Mouse (Mus musculus): ENCODE results near the gene Ppp1r15b. TPM values are rescaled to one million over a fixed set of nuclear protein-coding genes. Genes with fewer than 3 reads are reported as not detected.

The Ppp1r15b gene
- 60.8 and 63.8 TPM in 2 replicates for polyA plus RNA-seq (2016; fragmentation: Nextera tagmentation; extraction: Ambion mirVana)

DNA sequence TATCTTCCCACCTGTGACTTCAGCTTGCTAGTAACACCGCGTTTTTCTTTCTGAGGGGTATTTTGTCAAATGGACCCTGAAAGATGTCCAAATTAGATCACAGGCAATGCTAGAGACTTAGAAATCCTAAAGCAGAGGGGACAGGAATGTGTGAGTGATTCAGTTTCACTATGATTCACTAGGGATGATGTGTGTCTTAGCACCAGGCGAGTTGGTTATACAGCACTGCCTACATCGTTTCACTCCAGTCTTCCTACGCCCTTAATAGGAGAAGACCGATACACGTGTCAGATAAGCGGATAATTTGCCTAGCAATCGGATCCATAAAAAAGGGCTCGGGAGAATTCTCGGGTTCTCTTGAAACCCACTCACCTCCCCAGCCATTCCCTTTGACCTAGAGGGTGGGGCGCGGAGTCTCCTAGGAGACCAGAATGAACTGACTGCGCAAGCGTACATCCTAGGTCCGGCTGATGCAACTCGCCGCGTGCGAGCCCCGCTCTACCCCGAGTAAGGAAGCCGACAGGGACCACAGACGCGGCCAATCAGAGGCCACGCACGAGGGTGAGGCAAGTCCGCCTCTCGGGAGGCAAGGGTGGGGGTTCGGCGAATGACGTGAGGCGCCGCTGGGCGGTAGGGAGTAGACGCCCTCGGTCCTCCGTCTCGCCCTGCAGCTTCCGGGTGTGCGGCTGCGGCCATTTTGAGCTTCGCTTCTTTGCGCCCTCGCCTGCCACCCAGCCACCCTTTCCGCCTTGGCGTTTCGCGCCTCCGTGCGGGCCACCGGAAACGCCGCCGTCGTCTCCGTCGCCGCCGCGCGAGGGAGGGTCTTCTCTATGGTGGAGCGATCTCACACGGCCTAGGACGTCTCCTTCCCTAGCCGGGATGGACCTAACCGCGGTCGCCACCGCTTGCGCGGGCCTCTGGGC lies at the start of gene Ppp1r15b:
TSS of gene Ppp1r15b (plus strand) at position 506 of the 923 bp plus-strand sequence.
- ATAC-seq: peak; percentile 96
- Histone ChIP-seq H3K4me1 (peaks cover 46% of the 10 kb centered on the region), H3K4me2 (peak within 1 kb of the TSS; percentile 81), H3K36me3 (peaks cover 40% of the 10 kb centered on the region), H3K27me3 (replicated peaks) (no peaks in the 10 kb centered on the region), H3K9ac (peak within 1 kb of the TSS; percentile 99), H3K27ac (peak within 1 kb of the TSS; percentile 99), H3K9me3 (replicated peaks) (no peaks in the 10 kb centered on the region), H3K4me3 (peak within 1 kb of the TSS; percentile 100)
- under 1% methylated on average over 72 of the region's 72 CpGs for WGBS (ENCODE audit: insufficient replicate concordance)

DNA sequence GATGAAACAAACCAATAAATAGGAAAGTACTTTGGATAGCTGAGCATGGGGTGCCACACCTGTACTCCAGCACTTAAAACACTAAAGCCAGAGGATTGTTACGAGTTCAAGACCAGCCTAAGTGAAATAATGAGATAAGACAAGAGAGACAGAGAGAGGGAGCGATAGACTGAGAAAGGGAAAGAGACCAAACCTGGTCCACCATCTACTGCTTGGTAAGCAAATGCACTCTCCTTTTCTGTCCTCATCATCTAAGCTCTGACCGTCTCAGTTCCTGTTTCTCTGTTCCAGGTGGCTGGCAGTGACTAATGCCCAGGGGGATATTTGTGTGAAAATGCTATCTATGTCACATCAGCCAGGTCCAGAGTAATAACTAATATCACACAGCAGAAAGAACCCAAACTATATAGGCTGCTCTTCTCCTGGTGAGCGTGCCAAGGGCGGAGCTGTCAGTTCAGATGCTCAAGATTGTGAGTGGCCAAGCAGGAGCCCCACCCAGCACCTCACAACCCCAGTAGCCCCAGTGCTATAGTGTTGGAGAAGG lies 47.9 kb upstream of the Ppp1r15b start:
- Histone ChIP-seq H3K27ac (no peak overlapping the region), H3K4me1 (peaks cover 27% of the 10 kb centered on the region), H3K36me3 (0 out of 2 replicates have a peak, but pooled peaks cover 6% of the 10 kb centered on the region), H3K27me3 (replicated peaks) (peaks cover 16% of the 10 kb centered on the region; the same call in 1 of the 2 replicates), H3K9ac (no peak overlapping the region), H3K4me2 (peak overlapping the region; percentile 52; the same call in 1 of the 2 replicates), H3K4me3 (no peak overlapping the region), H3K9me3 (replicated peaks) (no peaks in the 10 kb centered on the region)
- peak; percentile 57 for ATAC-seq
- 57% methylated on average over 5 of the region's 5 CpGs for WGBS (ENCODE audit: insufficient replicate concordance)

DNA sequence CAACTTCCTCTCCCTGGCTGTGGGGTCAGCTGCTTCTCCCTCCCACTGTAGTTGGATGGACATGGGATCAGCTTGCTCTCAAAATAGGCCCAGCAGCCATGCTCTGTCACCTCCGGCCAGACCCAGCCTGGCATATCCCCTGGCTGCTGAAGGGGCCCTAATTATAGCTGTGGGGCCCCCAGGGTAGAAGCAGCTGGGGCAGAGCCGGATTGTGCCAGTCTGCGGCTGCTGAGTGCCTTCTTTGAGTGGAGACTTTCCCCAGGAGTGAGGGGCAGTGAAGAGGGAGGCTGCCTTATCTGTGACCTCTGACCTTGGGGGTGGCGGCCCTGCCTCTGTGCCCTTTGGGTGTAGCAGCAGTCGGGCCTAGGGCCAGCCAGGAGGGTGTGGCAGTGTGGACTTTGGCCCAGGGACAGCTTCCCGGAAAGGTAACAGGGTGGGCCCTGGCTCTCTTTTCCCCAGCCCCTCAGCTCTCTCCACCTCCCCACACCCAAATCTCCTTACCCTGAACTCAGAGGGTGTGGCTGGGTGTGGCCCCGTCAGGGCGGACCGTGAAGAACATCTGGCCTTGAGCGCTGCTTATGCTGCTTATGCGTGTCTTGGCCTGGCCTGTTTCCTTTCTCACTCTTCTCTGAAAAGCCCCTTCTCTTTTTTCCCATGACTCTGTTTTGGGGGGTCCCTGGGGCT lies 46.9 kb upstream of the Ppp1r15b start:
- peaks cover 9% of the 10 kb centered on the region; the same call in 1 of the 2 replicates for H3K27me3 ChIP-seq (replicated peaks)
- H3K4me2 ChIP-seq: peak overlapping the region; percentile 52
- peak overlapping the region; percentile 41; the same call in 1 of the 2 replicates for H3K27ac ChIP-seq
- ATAC-seq: peak; percentile 79
- no peaks in the 10 kb centered on the region for H3K9me3 ChIP-seq (replicated peaks)
- H3K4me3 ChIP-seq: no peak overlapping the region
- peak overlapping the region; percentile 19; the same call in 1 of the 2 replicates for H3K9ac ChIP-seq
- H3K4me1 ChIP-seq: peaks cover 27% of the 10 kb centered on the region
- 36% methylated on average over 11 of the region's 11 CpGs for WGBS (ENCODE audit: insufficient replicate concordance)
- H3K36me3 ChIP-seq: 0 out of 2 replicates have a peak, but pooled peaks cover 6% of the 10 kb centered on the region

DNA sequence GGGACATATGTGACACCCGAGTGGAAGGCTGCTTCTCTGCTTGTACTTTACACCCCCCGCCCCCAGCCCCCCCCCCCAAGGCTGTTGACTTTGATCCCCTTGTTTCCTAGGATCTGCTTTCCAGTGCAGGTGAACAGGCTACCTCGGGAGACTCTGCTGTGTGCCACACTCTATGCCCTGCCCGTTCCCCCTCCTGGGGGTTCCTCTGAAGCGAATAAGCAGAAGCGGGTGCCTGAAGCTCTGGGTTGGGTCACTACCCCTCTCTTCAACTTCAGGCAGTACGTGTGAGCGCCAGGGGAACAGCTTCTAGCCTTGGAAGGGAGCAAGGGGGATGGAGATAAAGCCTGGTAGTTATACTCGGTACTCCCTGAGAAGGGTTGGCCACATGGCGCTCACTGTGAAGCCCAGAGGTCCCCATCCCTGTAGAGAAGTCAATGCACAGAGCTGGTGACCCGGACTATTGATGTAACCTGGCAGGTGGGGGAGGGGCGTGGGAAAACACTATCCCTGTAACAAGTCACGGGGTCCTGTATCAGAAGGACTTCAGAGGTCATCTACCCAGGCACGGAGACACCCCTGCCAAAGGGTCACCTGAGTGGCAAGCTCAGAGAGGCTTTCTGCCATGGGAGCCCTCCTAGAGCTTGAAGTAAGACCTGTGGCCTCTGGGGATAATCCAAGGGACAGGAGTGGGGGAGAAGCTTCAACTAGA lies 46.1 kb upstream of the Ppp1r15b start:
- 63% methylated on average over 14 of the region's 14 CpGs for WGBS (ENCODE audit: insufficient replicate concordance)
- peak overlapping the region; percentile 52 for H3K4me2 ChIP-seq
- no peak overlapping the region for H3K27ac ChIP-seq
- H3K36me3 ChIP-seq: 0 out of 2 replicates have a peak, but pooled peaks cover 6% of the 10 kb centered on the region
- no peak for ATAC-seq
- H3K27me3 ChIP-seq (replicated peaks): 0 out of 2 replicates have a peak, but pooled peaks cover 5% of the 10 kb centered on the region
- H3K4me1 ChIP-seq: peaks cover 27% of the 10 kb centered on the region
- H3K4me3 ChIP-seq: no peak overlapping the region
- H3K9me3 ChIP-seq (replicated peaks): no peaks in the 10 kb centered on the region
- peak overlapping the region; percentile 19; the same call in 1 of the 2 replicates for H3K9ac ChIP-seq

DNA sequence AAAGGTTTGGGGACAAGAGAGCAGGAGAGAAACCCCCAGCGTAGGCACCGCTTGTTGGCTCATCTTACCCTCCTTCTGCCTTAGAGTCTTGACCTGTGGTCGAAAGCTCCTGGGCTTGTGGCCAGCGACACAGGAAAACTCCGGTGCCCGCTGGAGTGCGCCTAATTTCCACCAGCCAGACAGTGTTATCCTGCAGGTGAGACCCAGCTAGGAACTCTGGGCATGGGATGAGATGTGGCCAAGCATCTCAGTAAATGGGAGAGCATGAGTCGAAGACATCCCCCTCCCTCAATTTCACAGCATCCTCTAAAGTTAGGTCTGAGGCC lies 45.6 kb upstream of the Ppp1r15b start:
- 87% methylated on average over 8 of the region's 8 CpGs for WGBS (ENCODE audit: insufficient replicate concordance)
- H3K27me3 ChIP-seq (replicated peaks): 0 out of 2 replicates have a peak, but pooled peaks cover 5% of the 10 kb centered on the region
- H3K36me3 ChIP-seq: 0 out of 2 replicates have a peak, but pooled peaks cover 7% of the 10 kb centered on the region
- no peak overlapping the region for H3K9ac ChIP-seq
- H3K9me3 ChIP-seq (replicated peaks): no peaks in the 10 kb centered on the region
- peaks cover 27% of the 10 kb centered on the region for H3K4me1 ChIP-seq
- H3K4me2 ChIP-seq: no peak overlapping the region
- no peak overlapping the region for H3K4me3 ChIP-seq
- H3K27ac ChIP-seq: no peak overlapping the region
- ATAC-seq: no peak

DNA sequence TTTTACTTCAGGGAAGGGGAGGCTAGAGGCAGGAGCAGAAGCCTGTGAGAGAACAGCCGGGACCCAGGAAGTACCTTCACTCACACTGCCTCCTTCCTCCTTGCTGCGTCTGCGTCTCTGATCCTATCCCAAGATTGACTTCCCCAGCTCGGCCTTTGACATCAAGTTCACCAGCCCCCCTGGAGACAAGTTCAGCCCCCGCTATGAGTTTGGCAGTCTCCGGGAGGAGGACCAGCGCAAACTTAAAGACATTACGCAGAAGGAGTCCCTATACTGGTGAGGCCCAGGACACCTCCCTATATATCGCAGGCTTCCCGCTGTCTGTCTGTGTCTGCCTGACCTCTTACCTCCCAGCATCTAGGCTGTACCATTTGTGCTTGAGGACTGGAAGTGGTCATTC lies 44.1 kb upstream of the Ppp1r15b start:
- Histone ChIP-seq H3K9me3 (replicated peaks) (no peaks in the 10 kb centered on the region), H3K4me3 (no peak overlapping the region), H3K27me3 (replicated peaks) (no peaks in the 10 kb centered on the region), H3K4me2 (no peak overlapping the region), H3K36me3 (0 out of 2 replicates have a peak, but pooled peaks cover 7% of the 10 kb centered on the region), H3K27ac (no peak overlapping the region), H3K9ac (no peak overlapping the region), H3K4me1 (peaks cover 27% of the 10 kb centered on the region)
- WGBS (ENCODE audit: insufficient replicate concordance): 77% methylated on average over 10 of the region's 10 CpGs
- ATAC-seq: no peak

DNA sequence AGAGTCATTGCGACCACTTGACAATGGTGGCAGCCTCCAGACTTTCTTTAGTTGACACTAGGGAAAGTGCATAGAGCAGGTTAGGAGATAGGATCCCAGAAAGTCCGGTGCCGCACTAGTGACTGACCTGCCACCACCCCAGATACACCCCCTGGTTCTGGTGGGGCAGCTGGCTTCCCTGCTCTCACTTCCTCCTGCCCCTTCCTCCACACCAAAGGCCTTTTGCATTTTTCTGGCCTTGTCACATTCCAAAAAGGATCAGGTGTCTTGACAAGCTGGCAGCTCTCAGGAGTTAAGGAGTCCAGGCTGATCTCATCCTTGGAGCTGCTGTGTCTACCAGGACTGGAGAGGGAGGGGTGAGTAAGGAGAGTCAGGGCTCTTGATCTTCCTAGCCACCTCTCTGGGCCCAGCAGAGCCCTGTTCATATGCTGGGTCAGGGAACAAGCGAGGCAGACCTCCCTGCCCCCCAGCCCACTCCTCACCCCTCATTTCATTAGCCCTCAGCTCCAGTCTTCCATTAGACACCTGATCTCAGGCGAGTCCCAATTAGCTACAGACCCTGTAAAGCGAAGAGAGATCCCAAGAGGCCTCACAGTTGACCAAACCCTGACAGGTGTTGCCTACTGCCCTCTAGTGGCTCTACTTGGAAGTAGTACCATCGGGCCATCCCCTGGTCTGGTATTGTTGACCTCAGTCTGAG lies 43.6 kb upstream of the Ppp1r15b start:
- Histone ChIP-seq H3K9me3 (replicated peaks) (no peaks in the 10 kb centered on the region), H3K4me3 (no peak overlapping the region), H3K4me2 (no peak overlapping the region), H3K36me3 (0 out of 2 replicates have a peak, but pooled peaks cover 6% of the 10 kb centered on the region), H3K27ac (no peak overlapping the region), H3K27me3 (replicated peaks) (no peaks in the 10 kb centered on the region), H3K4me1 (peaks cover 27% of the 10 kb centered on the region), H3K9ac (no peak overlapping the region)
- 0 out of 2 replicates have a peak, but pooled peaks have one; percentile 30 for ATAC-seq
- 47% methylated on average over 7 of the region's 7 CpGs for WGBS (ENCODE audit: insufficient replicate concordance)

DNA sequence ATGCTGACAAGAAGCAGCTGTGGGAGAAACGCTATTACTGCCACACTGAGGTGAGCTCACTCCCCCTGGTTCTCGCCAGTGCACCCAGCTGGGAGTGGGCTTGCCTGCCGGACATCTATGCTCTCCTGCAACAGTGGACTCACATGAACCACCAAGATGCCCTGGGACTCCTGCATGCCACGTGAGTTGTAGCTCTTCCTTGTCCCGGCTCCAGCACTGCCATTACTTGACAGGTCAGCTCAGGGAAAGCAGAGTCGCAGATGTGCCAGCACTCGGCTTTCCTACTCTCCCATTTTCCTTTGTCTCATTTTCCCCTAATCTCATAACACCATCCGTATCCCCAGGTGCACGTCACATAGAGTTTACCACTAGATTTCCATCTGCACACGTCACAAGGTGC lies 42.7 kb upstream of the Ppp1r15b start:
- Histone ChIP-seq H3K9ac (no peak overlapping the region), H3K27me3 (replicated peaks) (no peaks in the 10 kb centered on the region), H3K9me3 (replicated peaks) (no peaks in the 10 kb centered on the region), H3K27ac (no peak overlapping the region), H3K36me3 (0 out of 2 replicates have a peak, but pooled peaks cover 4% of the 10 kb centered on the region), H3K4me2 (no peak overlapping the region), H3K4me3 (no peak overlapping the region), H3K4me1 (peaks cover 23% of the 10 kb centered on the region)
- 78% methylated on average over 10 of the region's 10 CpGs for WGBS (ENCODE audit: insufficient replicate concordance)
- ATAC-seq: no peak

DNA sequence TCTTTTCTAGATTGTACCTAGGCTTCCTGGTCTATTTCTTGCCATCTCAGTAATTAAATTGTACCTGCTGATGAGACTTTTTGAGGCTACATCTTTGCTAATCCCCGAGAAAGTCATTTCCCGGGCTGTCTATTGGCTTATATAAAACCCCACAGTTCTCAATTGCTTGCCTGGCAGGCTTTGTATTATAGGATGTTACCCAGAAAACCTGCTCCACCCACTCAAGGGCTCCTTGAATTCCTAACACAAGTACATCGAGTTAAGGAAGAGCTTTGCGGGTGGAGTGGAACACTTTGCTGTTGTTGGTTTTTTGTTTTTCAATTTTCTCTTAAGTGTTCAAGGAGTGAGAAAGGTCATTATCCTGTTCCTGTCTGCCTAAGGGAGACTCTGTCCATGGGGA lies 41.5 kb upstream of the Ppp1r15b start:
- Histone ChIP-seq H3K4me1 (peaks cover 11% of the 10 kb centered on the region), H3K9ac (no peak overlapping the region), H3K9me3 (replicated peaks) (no peaks in the 10 kb centered on the region), H3K27me3 (replicated peaks) (no peaks in the 10 kb centered on the region), H3K36me3 (0 out of 2 replicates have a peak, but pooled peaks cover 4% of the 10 kb centered on the region), H3K4me2 (no peak overlapping the region), H3K4me3 (no peak overlapping the region), H3K27ac (no peak overlapping the region)
- 86% methylated on average over 4 of the region's 4 CpGs for WGBS (ENCODE audit: insufficient replicate concordance)
- no peak for ATAC-seq

DNA sequence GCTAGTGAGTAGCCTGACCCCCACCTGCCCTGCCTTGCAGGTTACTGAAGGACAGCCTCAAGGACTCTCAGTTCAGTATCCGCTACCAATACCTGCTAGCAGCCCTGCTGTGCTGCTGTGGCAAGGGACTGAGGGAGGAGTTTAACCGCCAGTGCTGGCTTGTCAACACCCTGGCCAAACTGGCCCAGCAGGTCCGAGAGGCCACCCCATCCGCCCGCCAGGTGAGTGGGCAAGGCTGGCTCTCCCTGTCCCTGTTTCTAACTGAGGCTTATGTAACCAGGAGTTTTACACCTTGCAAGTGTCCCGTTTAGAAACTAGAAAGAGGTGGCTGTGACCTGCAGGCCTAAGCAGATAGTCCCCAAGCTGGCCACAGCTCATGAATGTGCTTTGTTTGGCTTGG lies 40.3 kb upstream of the Ppp1r15b start:
- Histone ChIP-seq H3K27me3 (replicated peaks) (no peaks in the 10 kb centered on the region), H3K4me1 (peaks cover 3% of the 10 kb centered on the region; the same call in 1 of the 2 replicates), H3K4me2 (no peak overlapping the region), H3K9me3 (replicated peaks) (no peaks in the 10 kb centered on the region), H3K36me3 (0 out of 2 replicates have a peak, but pooled peaks cover 4% of the 10 kb centered on the region), H3K27ac (no peak overlapping the region), H3K4me3 (no peak overlapping the region), H3K9ac (no peak overlapping the region)
- 72% methylated on average over 6 of the region's 6 CpGs for WGBS (ENCODE audit: insufficient replicate concordance)
- ATAC-seq: no peak
